Mouse (Mus musculus) forebrain, embryonic 14.5 days (tissue): ENCODE data around the gene Il2ra. TPM values are rescaled to one million over a fixed set of nuclear protein-coding genes. Genes with fewer than 3 reads are reported as not detected.
A peak's percentile ranks its signal among the peaks of the same experiment; 100 is the strongest.

Source experiments
- ATAC-seq: fragments of 200-750 bp; cut with Nextera tagmentation; 2 replicates; pipeline ENCODE4 v1.8.0; 2017; ENCODE audit warnings: mild to moderate bottlenecking, moderate library complexity
- DNase-seq: peaks from one replicate; pipeline ENCODE4 v3.0.0-alpha.2; 2015; ENCODE audit warnings: low spot score
- H3K27ac ChIP-seq: fragments of 300-500 bp; sonication (generic); 2 replicates; pipeline ENCODE4 v1.5.1; 2014; ENCODE audit warnings: low read depth, mild to moderate bottlenecking, control low read depth, low read length, moderate library complexity
- H3K27me3 ChIP-seq: fragments of 300-500 bp; sonication (generic); replicated peaks from 2 replicates; pipeline ENCODE4 v1.6.1; 2014; ENCODE audit warnings: low read length, control low read depth, mixed read lengths; ENCODE audit not compliant: control insufficient read depth, insufficient read depth
- H3K36me3 ChIP-seq: fragments of 300-500 bp; sonication (generic); 2 replicates; pipeline ENCODE4 v1.6.1; 2014; ENCODE audit warnings: low read length, control low read depth; ENCODE audit not compliant: control insufficient read depth, insufficient read depth
- H3K4me1 ChIP-seq: fragments of 300-500 bp; sonication (generic); 2 replicates; pipeline ENCODE4 v1.6.1; 2014; ENCODE audit warnings: antibody characterized with exemption, low read length, control low read depth; ENCODE audit not compliant: control insufficient read depth, insufficient read depth
- H3K4me2 ChIP-seq: fragments of 300-500 bp; sonication (generic); 2 replicates; pipeline ENCODE4 v1.6.1; 2014; ENCODE audit warnings: mild to moderate bottlenecking, control low read depth, low read length
- H3K4me3 ChIP-seq: fragments of 300-500 bp; sonication (generic); 2 replicates; pipeline ENCODE4 v1.5.1; 2014; ENCODE audit warnings: low read depth, low read length, control low read depth
- H3K9ac ChIP-seq: fragments of 300-500 bp; sonication (generic); 2 replicates; pipeline ENCODE4 v1.6.1; 2014; ENCODE audit warnings: mild to moderate bottlenecking, low read length, control low read depth, moderate library complexity
- H3K9me3 ChIP-seq: fragments of 300-500 bp; sonication (generic); replicated peaks from 2 replicates; pipeline ENCODE4 v1.6.1; 2016; ENCODE audit warnings: low read length, control low read depth, mixed read lengths; ENCODE audit not compliant: control insufficient read depth
- WGBS: fragments of 180-500 bp; shearing (Covaris S2); extraction: QIAGEN DNeasy Blood & Tissue Kit; methylation state at CpG from one replicate; pipeline ENCODE4 v1.1.7; 2014; 5-methylcytosine and 5-hydroxymethylcytosine counted together
- polyA plus RNA-seq: library from polyadenylated mRNA; unstranded; fragments of >200 nt; fragmentation: Nextera tagmentation; extraction: Ambion mirVana; gene quantifications from 2 replicates; pipeline ENCODE4 v1.2.1, GENCODE M21; 2014

Il2ra gene
- polyA plus RNA-seq, 1 experiment from 2014 or later = not detected

DNA sequence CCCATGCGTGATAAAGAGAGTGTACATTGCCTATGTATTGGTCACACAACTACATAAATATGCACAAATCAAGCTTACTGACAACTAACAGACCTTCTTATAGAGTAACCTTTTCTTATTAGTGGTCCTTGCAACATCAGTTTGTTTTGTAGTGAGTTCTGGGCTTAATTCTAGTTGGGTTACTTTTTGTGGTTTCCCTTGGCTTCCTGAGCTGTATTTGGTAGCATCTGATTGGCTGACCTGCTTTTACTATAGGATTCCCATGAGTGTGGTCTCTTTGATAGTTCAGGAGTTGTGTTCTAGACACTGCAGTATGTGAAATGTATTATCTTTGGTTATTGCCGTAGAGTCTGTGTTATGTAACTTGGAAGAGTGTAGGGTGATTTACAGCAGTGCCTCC, 15.0 kb downstream of the Il2ra start:
- Histone ChIP-seq H3K4me2 (no peak overlapping the region), H3K27me3 (no peaks in the 10 kb centered on the region), H3K9me3 (no peaks in the 10 kb centered on the region), H3K4me3 (no peak overlapping the region), H3K4me1 (no peaks in the 10 kb centered on the region), H3K9ac (no peak overlapping the region), H3K36me3 (no peaks in the 10 kb centered on the region), H3K27ac (no peak overlapping the region)
- 93% methylated on average over 2 of the region's 2 CpGs for WGBS
- DNase-seq (no peak), ATAC-seq (no peak)

DNA sequence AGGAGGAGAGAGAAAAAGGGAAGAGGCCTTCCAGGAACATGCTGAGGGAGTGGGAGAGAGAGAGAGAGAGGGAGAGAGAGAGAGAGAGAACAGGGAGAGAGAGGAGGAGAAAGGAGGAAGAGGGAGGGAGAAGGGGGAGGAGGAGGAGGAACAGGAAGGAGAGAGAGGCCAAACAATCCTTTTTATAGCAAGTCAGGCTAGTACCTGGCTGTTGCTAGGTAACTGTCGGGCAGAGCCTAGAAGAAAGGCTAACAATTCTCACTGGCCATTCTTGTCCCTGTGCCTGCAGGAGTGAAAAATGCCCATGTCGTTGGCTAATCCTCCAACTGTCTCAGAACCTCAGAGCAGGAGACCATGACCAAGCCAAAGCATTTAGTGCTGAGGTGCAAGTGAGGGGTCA, 16.7 kb downstream of the Il2ra start:
- Histone ChIP-seq H3K27ac (no peak overlapping the region), H3K4me1 (no peaks in the 10 kb centered on the region), H3K9ac (no peak overlapping the region), H3K9me3 (no peaks in the 10 kb centered on the region), H3K4me2 (no peak overlapping the region), H3K4me3 (no peak overlapping the region), H3K36me3 (no peaks in the 10 kb centered on the region), H3K27me3 (no peaks in the 10 kb centered on the region)
- ATAC-seq (no peak), DNase-seq (no peak)
- WGBS = 33% methylated on average over 2 of the region's 2 CpGs

DNA sequence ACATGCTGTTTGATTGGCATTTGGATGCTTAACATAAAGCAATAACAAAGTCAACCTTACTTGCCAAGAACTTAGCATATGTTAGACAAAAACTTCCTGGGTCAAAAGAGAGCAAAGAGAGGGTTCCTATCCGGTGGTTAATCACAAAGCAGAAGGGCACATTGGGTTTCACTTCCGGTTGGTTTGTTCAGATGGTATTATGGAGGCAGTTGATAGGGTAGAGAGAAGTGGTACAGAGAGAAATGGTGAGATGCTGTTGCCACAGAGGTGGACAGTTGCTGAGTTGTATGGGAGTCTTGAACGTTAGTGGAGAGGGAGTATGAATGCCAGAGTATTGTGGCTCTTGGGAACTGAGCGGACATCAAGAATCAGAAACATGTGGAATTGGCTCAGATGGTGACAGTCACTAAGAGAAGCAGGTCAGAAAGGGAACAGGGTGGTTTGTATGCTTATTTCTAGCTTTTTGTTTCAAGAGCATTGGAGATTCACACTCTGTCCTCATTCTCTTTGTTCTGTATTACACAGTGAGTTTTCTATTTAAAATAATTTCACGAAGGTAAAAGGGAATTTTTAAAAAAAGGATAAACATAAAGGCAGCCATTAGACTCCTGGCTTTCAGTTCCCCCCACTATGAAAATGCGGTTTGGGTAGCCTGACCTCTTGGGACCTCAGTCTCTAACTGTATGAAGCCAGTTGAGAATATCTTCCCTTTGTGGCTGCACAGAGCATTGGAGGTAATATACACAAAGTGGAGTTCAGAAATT, 19.7 kb downstream of the Il2ra start:
- H3K9me3 ChIP-seq = no peaks in the 10 kb centered on the region
- H3K4me2 ChIP-seq = no peak overlapping the region
- 81% methylated on average over 6 of the region's 6 CpGs for WGBS
- H3K4me1 ChIP-seq = no peaks in the 10 kb centered on the region
- H3K4me3 ChIP-seq = no peak overlapping the region
- no peak overlapping the region for H3K27ac ChIP-seq
- no peaks in the 10 kb centered on the region for H3K36me3 ChIP-seq
- H3K27me3 ChIP-seq = no peaks in the 10 kb centered on the region
- DNase-seq (no peak), ATAC-seq (no peak)
- H3K9ac ChIP-seq = no peak overlapping the region

DNA sequence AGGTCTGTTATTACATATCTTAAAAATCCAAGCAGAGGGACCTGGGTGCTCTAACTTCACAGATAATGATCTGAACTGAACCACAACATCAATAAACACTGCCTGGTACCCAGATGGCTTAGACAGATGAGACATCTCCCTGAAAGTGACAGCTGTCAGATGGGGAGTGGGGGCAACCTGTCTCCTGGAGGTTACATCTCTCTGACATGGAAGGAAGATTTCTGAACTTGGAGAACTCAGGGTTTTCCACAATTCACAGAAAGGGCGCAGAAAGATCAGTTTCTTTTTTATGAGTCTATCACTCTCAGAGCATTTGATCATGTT, 20.3 kb downstream of the Il2ra start:
- Histone ChIP-seq H3K4me3 (no peak overlapping the region), H3K36me3 (no peaks in the 10 kb centered on the region), H3K4me1 (no peaks in the 10 kb centered on the region), H3K27me3 (no peaks in the 10 kb centered on the region), H3K9ac (no peak overlapping the region), H3K4me2 (no peak overlapping the region), H3K27ac (no peak overlapping the region), H3K9me3 (no peaks in the 10 kb centered on the region)
- no peak for DNase-seq
- 97% methylated on average over 1 of the region's 1 CpGs for WGBS
- no peak for ATAC-seq

DNA sequence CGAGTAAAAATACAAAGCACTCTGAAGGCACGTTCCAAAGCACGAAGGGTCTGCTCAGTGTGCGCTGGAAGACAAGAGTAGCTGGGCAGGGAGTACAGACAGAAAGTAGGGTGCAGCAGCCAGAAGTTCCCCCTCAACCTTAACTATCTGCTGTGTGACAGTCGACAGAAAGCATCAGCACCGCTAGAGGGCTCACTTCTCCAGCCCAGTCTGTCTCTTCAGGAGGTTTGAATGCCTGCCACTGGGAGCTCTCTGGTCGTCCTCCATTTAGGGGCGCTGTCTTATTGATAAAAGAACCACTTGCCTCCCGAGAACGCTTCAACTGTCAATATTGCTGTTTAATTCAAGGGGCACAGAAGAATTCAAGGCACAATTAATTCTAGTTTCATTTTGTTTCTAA, 21.4 kb downstream of the Il2ra start:
- DNase-seq (peak; percentile 88), ATAC-seq (peak; percentile 95)
- Histone ChIP-seq H3K9me3 (no peaks in the 10 kb centered on the region), H3K4me3 (peak overlapping the region; percentile 5; the same call in 1 of the 2 replicates), H3K9ac (no peak overlapping the region), H3K4me1 (no peaks in the 10 kb centered on the region), H3K27ac (no peak overlapping the region), H3K4me2 (peak overlapping the region; percentile 36), H3K36me3 (no peaks in the 10 kb centered on the region), H3K27me3 (no peaks in the 10 kb centered on the region)
- WGBS = 5% methylated on average over 10 of the region's 10 CpGs

DNA sequence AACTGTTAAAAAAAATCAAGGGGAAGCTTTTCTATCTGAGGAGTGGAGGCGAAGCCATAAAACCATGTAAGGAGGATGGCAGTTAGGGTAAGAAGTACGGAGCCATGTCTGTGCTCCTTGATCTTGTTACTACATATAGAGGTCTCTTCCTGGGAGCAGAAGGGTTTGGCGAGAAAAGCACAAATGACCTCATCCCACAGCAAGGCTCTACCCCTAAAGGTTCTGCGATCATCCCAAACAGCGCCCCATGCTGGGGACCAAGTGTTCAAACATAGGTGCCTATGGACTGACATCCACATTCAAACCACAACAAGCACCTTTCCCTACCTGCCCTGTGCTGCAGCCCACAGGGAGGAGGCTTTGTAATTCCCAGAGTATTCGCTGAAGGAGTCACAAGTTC, 21.8 kb downstream of the Il2ra start:
- 53% methylated on average over 6 of the region's 6 CpGs for WGBS
- H3K27me3 ChIP-seq = no peaks in the 10 kb centered on the region
- H3K4me3 ChIP-seq = peak overlapping the region; percentile 5; the same call in 1 of the 2 replicates
- H3K36me3 ChIP-seq = no peaks in the 10 kb centered on the region
- DNase-seq (no peak), ATAC-seq (peak; percentile 61; the same call in 1 of the 2 replicates)
- H3K27ac ChIP-seq = no peak overlapping the region
- H3K9me3 ChIP-seq = no peaks in the 10 kb centered on the region
- no peak overlapping the region for H3K9ac ChIP-seq
- peak overlapping the region; percentile 36 for H3K4me2 ChIP-seq
- H3K4me1 ChIP-seq = no peaks in the 10 kb centered on the region

DNA sequence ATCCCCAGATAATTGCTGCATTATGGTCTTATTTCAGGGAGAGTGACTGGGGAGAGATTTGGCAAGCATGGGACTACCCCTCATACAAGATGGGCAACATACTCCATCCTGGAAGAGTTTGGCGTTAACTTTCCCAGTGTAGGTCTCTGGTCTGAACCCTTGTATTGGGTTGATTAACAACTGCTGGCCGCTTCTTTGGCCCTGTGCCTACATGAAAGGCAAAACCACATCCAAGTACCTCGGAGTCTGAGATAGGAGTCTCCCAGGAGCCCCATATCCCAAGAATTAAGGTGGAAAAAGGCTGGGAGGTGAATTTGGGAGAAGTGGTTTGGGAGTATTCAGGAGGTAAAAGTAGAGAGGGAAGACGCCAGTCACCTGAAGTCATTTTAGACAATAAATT, 22.2 kb downstream of the Il2ra start:
- Histone ChIP-seq H3K4me2 (no peak overlapping the region), H3K9ac (no peak overlapping the region), H3K9me3 (no peaks in the 10 kb centered on the region), H3K27me3 (no peaks in the 10 kb centered on the region), H3K36me3 (no peaks in the 10 kb centered on the region), H3K4me1 (no peaks in the 10 kb centered on the region), H3K4me3 (no peak overlapping the region), H3K27ac (no peak overlapping the region)
- 86% methylated on average over 4 of the region's 4 CpGs for WGBS
- DNase-seq (no peak), ATAC-seq (no peak)

DNA sequence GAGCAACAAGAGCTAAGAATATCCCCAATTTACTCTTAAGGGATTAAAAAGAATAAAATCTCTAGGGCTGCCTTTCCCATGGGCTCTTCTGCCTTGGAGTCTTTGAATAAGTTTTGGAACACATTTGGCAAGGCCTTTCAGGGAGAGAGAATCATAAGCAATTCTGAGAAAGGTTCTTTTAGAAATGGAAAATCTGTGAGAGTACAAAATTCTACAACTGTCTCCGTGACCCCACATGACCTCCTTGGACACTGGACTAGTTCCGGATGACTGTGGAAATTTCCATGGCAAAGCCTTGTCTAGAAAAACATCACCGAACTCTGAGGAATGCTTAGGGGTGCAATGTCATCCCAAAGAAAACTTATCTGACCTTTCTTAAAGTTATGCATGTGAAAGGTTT, 22.7 kb downstream of the Il2ra start:
- Histone ChIP-seq H3K9me3 (no peaks in the 10 kb centered on the region), H3K27me3 (no peaks in the 10 kb centered on the region), H3K27ac (no peak overlapping the region), H3K36me3 (no peaks in the 10 kb centered on the region), H3K9ac (no peak overlapping the region), H3K4me2 (no peak overlapping the region), H3K4me1 (no peaks in the 10 kb centered on the region), H3K4me3 (no peak overlapping the region)
- no peak for DNase-seq
- 94% methylated on average over 3 of the region's 3 CpGs for WGBS
- no peak for ATAC-seq

DNA sequence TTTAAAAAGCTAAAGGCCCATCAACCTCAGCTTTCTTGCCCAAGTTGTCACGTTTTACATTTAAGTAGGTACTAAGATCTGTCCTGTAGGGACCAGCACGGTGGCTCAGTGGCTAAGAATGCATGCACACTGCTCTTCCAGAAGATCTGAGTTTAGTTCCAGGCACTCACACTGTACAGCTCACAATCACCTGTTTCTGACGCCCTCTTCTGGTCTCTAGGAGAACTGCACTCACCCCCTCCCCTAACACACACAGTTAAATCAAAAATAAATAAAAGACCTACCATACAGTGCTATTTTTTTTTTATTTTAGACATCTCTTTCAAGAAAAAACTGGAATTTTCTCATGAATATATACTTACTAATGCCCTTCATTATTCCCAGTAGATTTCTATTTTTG, 29.5 kb downstream of the Il2ra start:
- no peaks in the 10 kb centered on the region for H3K27me3 ChIP-seq
- no peak overlapping the region for H3K27ac ChIP-seq
- DNase-seq (no peak), ATAC-seq (no peak)
- no peak overlapping the region for H3K4me2 ChIP-seq
- H3K4me1 ChIP-seq = no peaks in the 10 kb centered on the region
- no peaks in the 10 kb centered on the region for H3K36me3 ChIP-seq
- 18% methylated on average over 3 of the region's 3 CpGs for WGBS
- no peaks in the 10 kb centered on the region for H3K9me3 ChIP-seq
- no peak overlapping the region for H3K9ac ChIP-seq
- no peak overlapping the region for H3K4me3 ChIP-seq
